Mouse (Mus musculus): ENCODE measurements around the gene Lonp2.

The Lonp2 gene

GRCm38 (mm10) chr8:86756948-86757733, 133.3 kb downstream of the Lonp2 start:
- DNase-seq: peak; percentile 22 to 23

- no peak for DNase-seq
These were observed 134.8 kb downstream of the Lonp2 start for GRCm38 (mm10) chr8:86758651-86759050.

GRCm38 (mm10) chr8:86759090-86759491, 135.2 kb downstream of the Lonp2 start:
- no peak for DNase-seq

GRCm38 (mm10) chr8:86760746-86761145, 136.9 kb downstream of the Lonp2 start:
- no peak for DNase-seq

- DNase-seq: no peak
These were observed 139.0 kb downstream of the Lonp2 start for GRCm38 (mm10) chr8:86762806-86763205.

- DNase-seq: no peak
These were observed 141.3 kb downstream of the Lonp2 start for GRCm38 (mm10) chr8:86765155-86765554.

GRCm38 (mm10) chr8:86765669-86766068, 141.8 kb downstream of the Lonp2 start:
- DNase-seq: no peak

GRCm38 (mm10) chr8:86766548-86767211, 142.8 kb downstream of the Lonp2 start:
- no peak for DNase-seq

GRCm38 (mm10) chr8:86768499-86768898, 144.7 kb downstream of the Lonp2 start:
- peak; percentile 32 to 44 for DNase-seq

- DNase-seq: no peak
These were observed 146.3 kb downstream of the Lonp2 start for GRCm38 (mm10) chr8:86769945-86770715.
